Mouse (Mus musculus): ENCODE measurements around the gene Tmcc3.

Tmcc3 gene

GRCm38 (mm10) chr10:94551065-94551464 lies 239.3 kb downstream of the Tmcc3 start:
- DNase-seq (ENCODE audit: low spot score): no peak

GRCm38 (mm10) chr10:94551511-94551910 lies 239.8 kb downstream of the Tmcc3 start:
- DNase-seq (ENCODE audit: low spot score): no peak

- DNase-seq (ENCODE audit: low spot score): no peak
Observed at GRCm38 (mm10) chr10:94551924-94552523, 240.3 kb downstream of the Tmcc3 start.

- DNase-seq (ENCODE audit: low spot score): no peak
Observed at GRCm38 (mm10) chr10:94555394-94555793, 243.6 kb downstream of the Tmcc3 start.

- DNase-seq (ENCODE audit: low spot score): no peak
Observed at GRCm38 (mm10) chr10:94557428-94558149, 245.8 kb downstream of the Tmcc3 start.

- DNase-seq (ENCODE audit: low spot score): no peak
Observed at GRCm38 (mm10) chr10:94558826-94559225, 247.1 kb downstream of the Tmcc3 start.

GRCm38 (mm10) chr10:94561351-94561750 lies 249.6 kb downstream of the Tmcc3 start:
- DNase-seq (ENCODE audit: low spot score): no peak

- DNase-seq (ENCODE audit: low spot score): no peak
Observed at GRCm38 (mm10) chr10:94562188-94562587, 250.4 kb downstream of the Tmcc3 start.

- DNase-seq (ENCODE audit: low spot score): no peak
Observed at GRCm38 (mm10) chr10:94562991-94563390, 251.2 kb downstream of the Tmcc3 start.

GRCm38 (mm10) chr10:94565410-94566221 lies 253.9 kb downstream of the Tmcc3 start:
- no peak for DNase-seq (ENCODE audit: low spot score)

GRCm38 (mm10) chr10:94566222-94566868 lies 254.6 kb downstream of the Tmcc3 start:
- no peak for DNase-seq (ENCODE audit: low spot score)

- DNase-seq (ENCODE audit: low spot score): no peak
Observed at GRCm38 (mm10) chr10:94567251-94567650, 255.5 kb downstream of the Tmcc3 start.

GRCm38 (mm10) chr10:94567915-94568314 lies 256.2 kb downstream of the Tmcc3 start:
- DNase-seq (ENCODE audit: low spot score): no peak

- DNase-seq (ENCODE audit: low spot score): no peak
Observed at GRCm38 (mm10) chr10:94568867-94569266, 257.1 kb downstream of the Tmcc3 start.

GRCm38 (mm10) chr10:94569731-94570130 lies 258.0 kb downstream of the Tmcc3 start:
- no peak for DNase-seq (ENCODE audit: low spot score)

GRCm38 (mm10) chr10:94571927-94572620 lies 260.3 kb downstream of the Tmcc3 start:
- DNase-seq (ENCODE audit: low spot score): no peak

GRCm38 (mm10) chr10:94572772-94573171 lies 261.0 kb downstream of the Tmcc3 start:
- no peak for DNase-seq (ENCODE audit: low spot score)

- DNase-seq (ENCODE audit: low spot score): no peak
Observed at GRCm38 (mm10) chr10:94574451-94575333, 262.9 kb downstream of the Tmcc3 start.

- no peak for DNase-seq (ENCODE audit: low spot score)
Observed at GRCm38 (mm10) chr10:94575958-94576357, 264.2 kb downstream of the Tmcc3 start.

GRCm38 (mm10) chr10:94578870-94579269 lies 267.1 kb downstream of the Tmcc3 start:
- no peak for DNase-seq (ENCODE audit: low spot score)

GRCm38 (mm10) chr10:94581384-94581783 lies 269.6 kb downstream of the Tmcc3 start:
- DNase-seq (ENCODE audit: low spot score): no peak
